Mouse (Mus musculus) heart, postnatal 0 days (tissue): ENCODE measurements around the gene Tinagl1. TPM values are rescaled to one million over a fixed set of nuclear protein-coding genes. Genes with fewer than 3 reads are reported as not detected.
A peak's percentile ranks its signal among the peaks of the same experiment; 100 is the strongest.

Experiments used
- ATAC-seq: fragments of 200-750 bp; cut with Nextera tagmentation; 2 replicates; pipeline ENCODE4 v1.8.0; 2017; ENCODE audit warnings: low read depth, moderate number of reproducible peaks, moderate library complexity; ENCODE audit not compliant: insufficient read depth
- DNase-seq: peaks from one replicate; pipeline ENCODE4 v3.0.0-alpha.2; 2016; ENCODE audit warnings: low spot score
- H3K27ac ChIP-seq: fragments of 300-500 bp; sonication (generic); 2 replicates; pipeline ENCODE4 v1.5.1; 2014; ENCODE audit warnings: low read depth, mild to moderate bottlenecking
- H3K27me3 ChIP-seq: fragments of 300-500 bp; sonication (generic); 2 replicates; pipeline ENCODE4 v1.6.1; 2014; ENCODE audit warnings: low read length, mixed read lengths; ENCODE audit not compliant: control insufficient read depth, insufficient read depth
- H3K36me3 ChIP-seq: fragments of 300-500 bp; sonication (generic); replicated peaks from 2 replicates; pipeline ENCODE4 v1.6.1; 2014; ENCODE audit warnings: low read length, mixed read lengths; ENCODE audit not compliant: control insufficient read depth, insufficient read depth
- H3K4me1 ChIP-seq: fragments of 300-500 bp; sonication (generic); 2 replicates; pipeline ENCODE4 v1.6.1; 2014; ENCODE audit warnings: antibody characterized with exemption; ENCODE audit not compliant: control insufficient read depth, insufficient read depth
- H3K4me2 ChIP-seq: fragments of 300-500 bp; sonication (generic); 2 replicates; pipeline ENCODE4 v1.6.1; 2014; ENCODE audit warnings: low read depth, mild to moderate bottlenecking, low read length, moderate library complexity
- H3K4me3 ChIP-seq: fragments of 300-500 bp; sonication (generic); 2 replicates; pipeline ENCODE4 v1.5.1; 2014; ENCODE audit warnings: low read depth, low read length
- H3K9ac ChIP-seq: fragments of 300-500 bp; sonication (generic); replicated peaks from 2 replicates; pipeline ENCODE4 v1.6.1; 2014; ENCODE audit warnings: low read depth, low read length, mixed read lengths
- H3K9me3 ChIP-seq: fragments of 300-500 bp; sonication (generic); replicated peaks from 2 replicates; pipeline ENCODE4 v1.6.1; 2016; ENCODE audit warnings: low read length; ENCODE audit not compliant: control insufficient read depth
- CTCF ChIP-seq: IDR thresholded peaks from 2 replicates; pipeline ENCODE4 v1.5.1; 2016; ENCODE audit warnings: antibody characterized with exemption, control low read depth, low read depth
- EP300 ChIP-seq: IDR thresholded peaks from 2 replicates; pipeline ENCODE4 v1.6.1; 2016; ENCODE audit warnings: antibody characterized with exemption, low read depth
- WGBS: fragments of 180-500 bp; shearing (Covaris S2); extraction: QIAGEN DNeasy Blood & Tissue Kit; methylation state at CpG from one replicate; pipeline ENCODE4 v1.1.7; 2014; 5-methylcytosine and 5-hydroxymethylcytosine counted together
- polyA plus RNA-seq: library from polyadenylated mRNA; unstranded; fragments of >200 nt; fragmentation: Nextera tagmentation; extraction: Ambion mirVana; gene quantifications from 2 replicates; pipeline ENCODE4 v1.2.1, GENCODE M21; 2015
- total RNA-seq: library from RNA; depleted of rRNA; stranded (reverse); fragments of >200 nt; gene quantifications from 2 replicates; pipeline ENCODE4 v1.2.3, GENCODE M21; 2014; ENCODE audit warnings: low replicate concordance

Gene Tinagl1
- total and polyA plus RNA-seq, 2 experiments from 2014 or later, result 61.3 to 168 TPM

DNA sequence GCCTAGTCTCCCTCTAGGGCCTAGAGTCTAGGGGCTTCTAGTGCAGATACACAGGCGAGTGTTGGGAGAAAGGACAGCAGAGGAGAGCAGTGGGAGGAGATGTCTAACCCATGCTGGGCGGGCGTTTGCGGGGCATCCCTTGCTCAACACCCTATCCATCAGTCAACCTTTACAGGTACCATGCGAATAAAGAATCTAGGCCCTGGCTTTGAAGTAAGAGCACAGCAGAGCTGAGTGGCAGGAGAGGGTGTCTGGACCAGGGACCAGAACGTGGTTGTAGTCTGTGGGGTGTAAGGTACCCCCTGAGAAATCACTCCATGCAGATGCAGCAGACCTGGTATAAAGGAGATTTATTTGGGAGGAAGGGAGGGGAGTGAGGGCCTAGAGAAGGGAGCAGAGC lies 10.8 kb downstream of the Tinagl1 start:
- Histone ChIP-seq H3K9me3 (no peaks in the 10 kb centered on the region), H3K4me1 (peaks cover 52% of the 10 kb centered on the region)
- 84% methylated on average over 6 of the region's 6 CpGs for WGBS

DNA sequence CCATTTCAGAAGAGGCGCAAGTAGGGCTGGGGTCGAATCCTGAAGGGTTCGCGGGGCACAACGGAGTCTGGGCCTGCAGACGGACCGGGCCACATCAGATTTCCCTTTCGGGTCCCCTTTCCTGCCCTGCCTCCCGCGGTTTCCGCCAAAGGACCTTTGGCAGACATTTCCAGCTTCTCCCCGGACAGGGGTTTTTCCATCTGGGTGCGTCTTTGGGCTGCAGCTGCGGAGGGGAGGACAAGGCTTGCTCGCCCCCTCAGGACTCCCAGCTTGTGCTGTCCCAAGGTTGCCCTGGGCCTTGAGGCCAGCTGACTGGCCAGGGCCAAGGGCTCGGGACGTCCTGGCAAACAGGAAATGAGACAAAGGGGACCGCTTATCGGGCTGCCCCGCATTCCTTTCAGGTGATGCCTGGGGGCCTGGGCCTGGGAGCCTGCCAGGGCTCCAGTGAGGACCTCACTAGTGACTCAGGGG lies 11.5 kb downstream of the Tinagl1 start:
- peaks cover 46% of the 10 kb centered on the region for H3K4me1 ChIP-seq
- H3K9ac ChIP-seq, result peak overlapping the region; percentile 48
- WGBS, result 6% methylated on average over 20 of the region's 20 CpGs

More for the DNA sequence above, 10.8 kb downstream of the Tinagl1 start:
- Histone ChIP-seq H3K4me3 (no peak overlapping the region), H3K9ac (0 out of 2 replicates have a peak overlapping the region, but pooled peaks have one; percentile 48), H3K27me3 (no peaks in the 10 kb centered on the region), H3K4me2 (no peak overlapping the region), H3K36me3 (peaks cover 7% of the 10 kb centered on the region; the same call in 1 of the 2 replicates), H3K27ac (peak overlapping the region; percentile 76)
- TF ChIP-seq EP300, result no peak
- no peak for TF ChIP-seq CTCF
- ATAC-seq (no peak), DNase-seq (no peak)

DNA sequence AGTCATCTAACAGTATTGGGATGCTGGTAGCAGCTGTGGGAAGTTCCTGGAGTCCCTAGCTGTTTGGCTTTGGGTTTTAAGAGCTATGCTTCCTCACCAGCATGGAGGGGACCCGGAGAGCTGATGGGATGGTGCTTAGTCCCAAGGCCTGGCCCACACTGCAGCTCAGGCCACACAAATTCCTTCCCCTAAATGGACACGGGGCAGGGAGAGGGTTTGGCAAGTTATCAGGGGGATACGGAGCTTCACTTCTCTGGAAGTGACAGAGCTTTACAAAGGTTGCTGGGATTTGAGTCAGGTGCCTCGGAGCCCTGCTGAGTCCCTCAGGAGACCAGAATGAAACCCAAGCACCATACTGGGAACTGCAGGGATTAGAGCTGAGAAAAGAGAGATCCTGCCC lies 13.6 kb downstream of the Tinagl1 start:
- peak; percentile 57 for ATAC-seq
- Histone ChIP-seq H3K27me3 (no peaks in the 10 kb centered on the region), H3K9ac (no peak overlapping the region), H3K36me3 (peaks cover 3% of the 10 kb centered on the region; the same call in 1 of the 2 replicates), H3K4me2 (no peak overlapping the region), H3K4me1 (peaks cover 27% of the 10 kb centered on the region), H3K27ac (peak overlapping the region; percentile 60), H3K9me3 (no peaks in the 10 kb centered on the region), H3K4me3 (no peak overlapping the region)
- no peak for DNase-seq
- TF ChIP-seq CTCF, result no peak
- TF ChIP-seq EP300, result peak; percentile 41; the same call in 1 of the 2 replicates
- 17% methylated on average over 4 of the region's 4 CpGs for WGBS

More for the DNA sequence above, 11.5 kb downstream of the Tinagl1 start:
- H3K9me3 ChIP-seq, result no peaks in the 10 kb centered on the region
- H3K27me3 ChIP-seq, result no peaks in the 10 kb centered on the region
- TF ChIP-seq EP300 (peak; percentile 86), CTCF (no peak)
- peaks cover 7% of the 10 kb centered on the region; the same call in 1 of the 2 replicates for H3K36me3 ChIP-seq
- peak; percentile 74 for DNase-seq
- ATAC-seq, result peak; percentile 54
- peak overlapping the region; percentile 30 for H3K4me3 ChIP-seq
- peak overlapping the region; percentile 76 for H3K27ac ChIP-seq
- H3K4me2 ChIP-seq, result peak overlapping the region; percentile 55

DNA sequence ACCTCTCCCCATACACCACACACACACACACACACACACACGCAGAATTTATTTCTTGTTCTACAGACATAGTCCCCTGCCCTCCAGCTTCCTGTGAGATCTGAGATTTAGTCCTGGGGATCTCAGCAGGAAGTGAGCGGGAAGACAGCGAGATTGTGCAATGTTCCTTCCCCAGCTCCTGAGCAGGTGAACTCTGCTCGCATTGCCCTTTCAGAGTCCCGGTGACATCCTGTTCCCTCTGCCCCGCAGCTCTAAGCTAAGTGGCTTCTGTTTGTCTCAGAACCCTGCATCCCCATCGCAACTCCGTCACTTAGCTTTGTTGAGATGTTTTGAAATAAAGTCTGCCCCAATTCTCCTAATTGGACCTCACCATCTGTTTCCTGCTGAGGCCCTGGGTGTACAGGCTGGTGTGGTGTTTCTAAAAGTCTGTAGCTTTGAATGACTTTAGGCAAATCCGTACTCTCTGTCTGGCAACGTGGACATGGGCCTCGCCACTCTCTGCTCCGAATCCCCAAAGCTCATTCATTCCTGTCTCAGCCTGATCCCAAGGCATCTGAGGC lies 18.0 kb downstream of the Tinagl1 start:
- no peak for ATAC-seq
- WGBS, result 63% methylated on average over 12 of the region's 12 CpGs
- H3K36me3 ChIP-seq, result no peaks in the 10 kb centered on the region
- H3K4me1 ChIP-seq, result peaks cover 7% of the 10 kb centered on the region; the same call in 1 of the 2 replicates
- H3K27me3 ChIP-seq, result peaks cover 10% of the 10 kb centered on the region
- no peak overlapping the region for H3K27ac ChIP-seq
- no peak overlapping the region for H3K4me2 ChIP-seq
- no peaks in the 10 kb centered on the region for H3K9me3 ChIP-seq
- DNase-seq, result no peak
- TF ChIP-seq EP300 (no peak), CTCF (no peak)
- no peak overlapping the region for H3K9ac ChIP-seq
- H3K4me3 ChIP-seq, result no peak overlapping the region

DNA sequence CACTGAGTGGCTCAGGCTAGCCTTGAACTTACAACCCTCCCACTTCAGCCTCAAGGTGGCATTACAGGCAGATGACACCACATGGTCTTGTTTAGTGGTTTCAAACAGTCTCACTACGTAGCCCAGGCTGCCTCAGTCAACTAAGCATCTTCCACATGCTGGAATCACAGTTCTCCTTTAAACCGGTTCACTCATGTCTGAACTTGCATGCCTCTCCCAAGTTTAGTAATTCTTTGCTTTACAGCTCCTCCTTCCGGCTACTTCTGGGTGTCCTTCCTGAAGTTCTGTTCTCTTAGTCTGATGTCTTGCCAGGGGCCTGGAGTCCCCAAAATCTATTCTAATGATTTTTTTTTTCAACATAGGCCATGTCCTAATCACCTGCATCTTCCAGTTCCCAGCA lies 20.7 kb downstream of the Tinagl1 start:
- Histone ChIP-seq H3K4me3 (no peak overlapping the region), H3K4me1 (no peaks in the 10 kb centered on the region), H3K4me2 (no peak overlapping the region), H3K9me3 (no peaks in the 10 kb centered on the region), H3K9ac (no peak overlapping the region), H3K27me3 (peaks cover 10% of the 10 kb centered on the region), H3K36me3 (no peaks in the 10 kb centered on the region), H3K27ac (no peak overlapping the region)
- ATAC-seq (no peak), DNase-seq (no peak)
- 77% methylated on average over 3 of the region's 3 CpGs for WGBS
- no peak for TF ChIP-seq EP300
- TF ChIP-seq CTCF, result no peak

DNA sequence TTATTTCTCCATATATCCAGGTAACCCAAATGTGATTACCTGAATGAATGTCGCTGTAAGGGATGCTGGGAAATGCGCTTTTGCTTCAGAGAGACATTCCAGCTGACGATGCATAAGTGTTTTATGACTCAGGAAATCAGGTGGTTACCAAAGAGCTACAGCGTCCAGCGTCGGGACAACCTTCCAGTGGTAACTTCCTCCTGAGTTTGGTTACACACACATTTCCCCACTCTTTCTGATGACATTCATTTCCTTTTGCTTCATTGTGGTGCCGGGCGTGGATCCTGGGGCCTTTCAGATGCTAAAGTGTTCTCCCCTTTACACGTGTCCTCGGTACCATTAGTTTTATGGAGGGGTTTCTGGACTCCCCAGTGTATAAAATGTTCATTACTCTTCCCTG lies 26.5 kb downstream of the Tinagl1 start:
- H3K9ac ChIP-seq, result no peak overlapping the region
- TF ChIP-seq CTCF (no peak), EP300 (no peak)
- H3K27me3 ChIP-seq, result peaks cover 10% of the 10 kb centered on the region
- H3K9me3 ChIP-seq, result no peaks in the 10 kb centered on the region
- DNase-seq (no peak), ATAC-seq (no peak)
- H3K4me3 ChIP-seq, result no peak overlapping the region
- no peak overlapping the region for H3K4me2 ChIP-seq
- H3K4me1 ChIP-seq, result no peaks in the 10 kb centered on the region
- 65% methylated on average over 10 of the region's 10 CpGs for WGBS
- no peaks in the 10 kb centered on the region for H3K36me3 ChIP-seq
- no peak overlapping the region for H3K27ac ChIP-seq
